Mouse (Mus musculus) heart, embryonic 12.5 days (tissue): Measurements from ENCODE around the gene D130052B06Rik. TPM values are rescaled to one million over a fixed set of nuclear protein-coding genes. Genes with fewer than 3 reads are reported as not detected.

Experiments
- ATAC-seq: fragments of 200-750 bp; cut with Nextera tagmentation; 2 replicates; pipeline ENCODE4 v1.8.0; 2017; ENCODE audit warnings: moderate TSS enrichment, moderate library complexity; ENCODE audit not compliant: insufficient number of reproducible peaks, low FRiP score
- H3K27ac ChIP-seq: fragments of 300-500 bp; sonication (generic); 2 replicates; pipeline ENCODE4 v1.5.1; 2016; ENCODE audit warnings: mild to moderate bottlenecking, moderate library complexity; ENCODE audit not compliant: poor library complexity, severe bottlenecking
- H3K27me3 ChIP-seq: fragments of 300-500 bp; sonication (generic); replicated peaks from 2 replicates; pipeline ENCODE4 v1.6.1; 2016; ENCODE audit warnings: mild to moderate bottlenecking, moderate library complexity
- H3K36me3 ChIP-seq: fragments of 300-500 bp; sonication (generic); 2 replicates; pipeline ENCODE4 v1.6.1; 2016; ENCODE audit warnings: mild to moderate bottlenecking, moderate library complexity
- H3K4me1 ChIP-seq: fragments of 300-500 bp; sonication (generic); replicated peaks from 2 replicates; pipeline ENCODE4 v1.6.1; 2016; ENCODE audit warnings: mild to moderate bottlenecking
- H3K4me2 ChIP-seq: fragments of 300-500 bp; sonication (generic); 2 replicates; pipeline ENCODE4 v1.6.1; 2016; ENCODE audit warnings: mild to moderate bottlenecking, moderate library complexity
- H3K4me3 ChIP-seq: fragments of 300-500 bp; sonication (generic); 2 replicates; pipeline ENCODE4 v1.5.1; 2016; ENCODE audit warnings: mild to moderate bottlenecking
- H3K9ac ChIP-seq: fragments of 300-500 bp; sonication (generic); 2 replicates; pipeline ENCODE4 v1.6.1; 2016; ENCODE audit warnings: mild to moderate bottlenecking, moderate library complexity
- H3K9me3 ChIP-seq: fragments of 300-500 bp; sonication (generic); replicated peaks from 2 replicates; pipeline ENCODE4 v1.6.1; 2016; ENCODE audit warnings: mild to moderate bottlenecking, moderate library complexity
- WGBS: fragments of 180-500 bp; shearing (Covaris S2); methylation state at CpG from one replicate; pipeline ENCODE4 v1.1.7; 2016; 5-methylcytosine and 5-hydroxymethylcytosine counted together
- polyA plus RNA-seq: library from polyadenylated mRNA; unstranded; fragments of >200 nt; fragmentation: Nextera tagmentation; extraction: Ambion mirVana; gene quantifications from 2 replicates; pipeline ENCODE4 v1.2.1, GENCODE M21; 2016

The D130052B06Rik gene
- polyA plus RNA-seq, 1 experiment from 2014 or later, result not detected

DNA sequence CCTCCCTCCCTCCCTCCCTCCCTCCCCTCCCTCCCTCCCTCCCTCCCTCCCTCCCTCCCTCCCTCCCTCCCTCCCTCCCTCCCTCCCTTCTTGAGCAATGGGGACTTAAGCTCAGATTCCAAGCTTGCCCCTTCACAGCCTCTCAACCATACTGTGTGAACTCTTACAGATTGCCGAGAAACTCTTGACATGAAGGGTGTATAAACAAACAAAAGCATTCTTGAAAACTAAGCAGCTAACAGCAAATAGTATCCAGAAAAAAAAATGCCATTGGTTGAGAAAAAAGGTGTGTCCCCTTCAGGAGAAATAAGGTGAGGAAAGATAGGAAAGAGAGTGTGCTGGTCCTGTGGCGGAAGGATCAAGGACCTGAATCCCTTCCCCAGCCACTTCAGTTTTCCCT lies 4.1 kb downstream of the D130052B06Rik start:
- H3K36me3 ChIP-seq, result no peaks in the 10 kb centered on the region
- peaks cover 8% of the 10 kb centered on the region for H3K4me1 ChIP-seq
- H3K9ac ChIP-seq, result no peak overlapping the region
- no peaks in the 10 kb centered on the region for H3K27me3 ChIP-seq
- no peaks in the 10 kb centered on the region for H3K9me3 ChIP-seq
- WGBS, result 53% methylated on average over 2 of the region's 2 CpGs
- no peak overlapping the region for H3K4me2 ChIP-seq
- no peak overlapping the region for H3K27ac ChIP-seq
- no peak for ATAC-seq
- H3K4me3 ChIP-seq, result no peak overlapping the region

DNA sequence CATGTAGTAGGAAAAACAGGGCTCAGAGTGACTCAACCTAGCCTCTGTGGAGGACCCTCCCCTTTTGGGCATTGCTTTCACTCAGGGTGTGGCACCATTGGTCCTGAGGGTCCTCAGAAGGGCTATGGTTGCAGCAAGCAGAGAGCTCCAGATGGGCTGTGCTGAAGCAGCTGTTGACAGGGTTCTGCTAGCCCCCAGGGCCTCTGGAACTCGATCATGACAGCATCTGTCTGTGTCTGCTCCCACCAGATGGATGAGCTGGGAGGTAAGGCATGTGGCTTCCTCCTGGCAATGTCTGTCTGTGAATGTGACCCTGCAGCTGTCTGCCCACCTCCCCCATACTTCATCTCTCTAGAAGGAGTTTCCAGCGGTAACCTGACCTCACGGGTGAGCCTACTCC lies 8.7 kb downstream of the D130052B06Rik start:
- Histone ChIP-seq H3K9me3 (no peaks in the 10 kb centered on the region), H3K4me1 (peaks cover 8% of the 10 kb centered on the region), H3K9ac (no peak overlapping the region), H3K36me3 (no peaks in the 10 kb centered on the region), H3K4me2 (no peak overlapping the region), H3K27me3 (no peaks in the 10 kb centered on the region), H3K27ac (no peak overlapping the region), H3K4me3 (no peak overlapping the region)
- 16% methylated on average over 3 of the region's 3 CpGs for WGBS
- no peak for ATAC-seq

DNA sequence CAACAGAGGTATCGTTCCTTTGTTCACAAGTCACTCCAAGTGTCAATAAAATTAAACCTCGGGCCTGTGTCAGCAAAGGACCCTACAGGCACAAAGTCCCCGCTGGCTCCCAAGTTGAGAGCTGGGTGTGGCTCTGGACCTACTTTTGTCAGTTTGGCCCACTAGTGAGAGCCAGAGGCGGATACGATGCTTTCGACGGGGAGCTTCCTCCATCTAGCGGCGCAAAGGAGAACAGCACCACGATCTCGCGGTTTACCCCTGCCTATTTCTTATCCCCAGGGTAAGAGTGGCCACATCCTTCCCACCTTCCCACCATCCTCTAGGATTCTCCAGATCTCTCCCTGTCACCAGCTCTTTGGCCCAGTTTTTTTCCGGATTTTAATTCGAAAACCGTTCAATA lies 15.1 kb downstream of the D130052B06Rik start:
- no peak overlapping the region for H3K4me3 ChIP-seq
- no peak overlapping the region for H3K9ac ChIP-seq
- ATAC-seq, result peak; percentile 25; the same call in 1 of the 2 replicates
- WGBS, result 7% methylated on average over 15 of the region's 15 CpGs
- H3K9me3 ChIP-seq, result no peaks in the 10 kb centered on the region
- H3K27me3 ChIP-seq, result peaks cover 5% of the 10 kb centered on the region; the same call in 1 of the 2 replicates
- H3K36me3 ChIP-seq, result no peaks in the 10 kb centered on the region
- H3K27ac ChIP-seq, result no peak overlapping the region
- no peak overlapping the region for H3K4me2 ChIP-seq
- no peaks in the 10 kb centered on the region for H3K4me1 ChIP-seq

DNA sequence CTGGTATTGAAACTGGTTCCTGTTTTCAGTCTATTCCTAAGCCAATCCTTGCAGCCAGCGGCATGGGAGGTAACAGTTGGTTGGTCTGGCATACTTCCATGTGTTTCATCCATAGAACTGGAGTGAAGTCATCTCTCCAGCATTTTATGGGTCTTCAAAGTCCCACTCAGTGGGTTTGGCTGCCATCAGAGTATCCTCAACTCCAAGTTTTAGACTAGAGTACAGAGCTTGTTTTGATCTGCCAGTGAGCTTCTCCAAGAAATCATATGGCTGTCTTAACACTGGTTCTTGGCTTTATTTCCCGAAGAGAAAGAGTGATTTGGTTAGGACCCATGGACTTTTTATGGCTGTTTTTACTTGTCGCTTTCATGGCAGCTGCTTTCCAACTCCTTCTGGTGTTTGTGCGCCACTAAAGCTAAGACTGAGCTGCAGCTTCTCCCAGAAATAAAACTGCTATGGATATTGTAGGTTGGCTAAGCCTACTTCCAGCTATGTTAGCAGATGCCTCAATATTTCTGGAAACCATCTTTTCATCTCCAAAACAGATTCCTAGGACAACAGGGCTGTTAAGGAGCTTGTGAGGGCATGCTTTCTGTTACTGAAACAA lies 28.1 kb downstream of the D130052B06Rik start:
- no peak for ATAC-seq
- H3K36me3 ChIP-seq, result no peaks in the 10 kb centered on the region
- H3K27ac ChIP-seq, result no peak overlapping the region
- H3K4me2 ChIP-seq, result no peak overlapping the region
- no peak overlapping the region for H3K9ac ChIP-seq
- 0 out of 2 replicates have a peak, but pooled peaks cover 6% of the 10 kb centered on the region for H3K27me3 ChIP-seq
- no peak overlapping the region for H3K4me3 ChIP-seq
- no peaks in the 10 kb centered on the region for H3K9me3 ChIP-seq
- H3K4me1 ChIP-seq, result no peaks in the 10 kb centered on the region
- WGBS, result 76% methylated on average over 4 of the region's 4 CpGs

DNA sequence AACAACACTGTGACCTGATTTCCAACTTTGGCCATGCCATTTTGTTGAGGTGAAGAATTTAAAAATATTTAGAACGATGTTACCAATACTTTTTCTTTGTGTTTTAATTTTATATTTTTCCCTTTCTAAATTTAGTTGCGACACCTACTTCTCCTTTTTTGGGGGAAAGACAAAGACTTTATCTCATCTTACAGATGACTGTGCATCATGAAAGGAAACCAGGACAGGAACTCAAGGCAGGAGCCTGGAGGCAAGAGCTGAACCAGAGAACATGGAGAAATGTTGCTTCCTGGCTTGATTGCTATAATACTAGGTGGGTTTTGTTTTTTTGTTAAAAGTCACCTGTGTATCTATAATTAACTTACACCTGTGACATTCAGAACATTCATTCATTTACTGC lies 38.0 kb downstream of the D130052B06Rik start:
- Histone ChIP-seq H3K9me3 (no peaks in the 10 kb centered on the region), H3K4me1 (no peaks in the 10 kb centered on the region), H3K4me2 (no peak overlapping the region), H3K27me3 (no peaks in the 10 kb centered on the region), H3K36me3 (no peaks in the 10 kb centered on the region), H3K27ac (no peak overlapping the region), H3K9ac (no peak overlapping the region), H3K4me3 (no peak overlapping the region)
- WGBS, result 83% methylated on average over 2 of the region's 2 CpGs
- ATAC-seq, result no peak

DNA sequence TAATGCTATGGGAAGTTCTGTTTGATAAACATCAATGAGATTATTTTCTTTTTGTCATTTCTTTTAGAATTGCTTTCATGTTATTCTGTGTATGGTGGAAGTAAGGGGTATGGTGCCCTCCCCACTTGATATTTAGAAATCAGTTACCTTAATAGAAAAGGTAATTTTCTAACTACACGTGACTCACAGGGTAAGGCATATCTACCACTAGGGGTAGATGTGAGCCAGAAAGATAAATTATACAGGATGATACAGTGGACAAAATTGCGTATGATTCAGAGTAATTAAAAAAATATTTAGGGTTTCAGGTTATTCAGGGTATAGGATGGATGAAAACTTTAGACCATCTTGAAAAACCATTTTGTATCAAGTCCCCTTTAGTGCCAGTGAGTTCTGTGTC lies 50.3 kb downstream of the D130052B06Rik start:
- no peaks in the 10 kb centered on the region for H3K9me3 ChIP-seq
- no peak overlapping the region for H3K4me3 ChIP-seq
- H3K27ac ChIP-seq, result no peak overlapping the region
- H3K4me1 ChIP-seq, result no peaks in the 10 kb centered on the region
- H3K27me3 ChIP-seq, result peaks cover 7% of the 10 kb centered on the region; the same call in 1 of the 2 replicates
- no peak overlapping the region for H3K4me2 ChIP-seq
- WGBS, result 63% methylated on average over 2 of the region's 2 CpGs
- H3K36me3 ChIP-seq, result no peaks in the 10 kb centered on the region
- ATAC-seq, result no peak
- H3K9ac ChIP-seq, result no peak overlapping the region

DNA sequence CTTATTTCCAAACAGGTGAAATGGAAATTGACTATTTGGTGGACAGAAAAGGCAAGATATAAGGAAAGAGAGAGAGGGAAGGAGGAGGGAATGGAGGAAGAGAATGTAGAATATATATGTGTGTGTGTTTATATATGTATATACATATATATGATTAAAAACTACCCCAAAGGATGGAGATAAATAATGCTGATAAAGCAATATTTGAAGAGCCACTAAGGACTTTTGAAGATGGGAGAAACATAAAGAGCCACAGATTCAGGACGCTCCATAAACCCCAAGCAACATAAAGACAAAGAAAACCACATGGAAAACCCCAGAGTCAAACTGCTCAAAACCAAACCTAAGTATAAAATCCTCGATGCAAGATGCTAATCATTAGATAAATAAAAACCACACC lies 55.4 kb downstream of the D130052B06Rik start:
- Histone ChIP-seq H3K4me1 (no peaks in the 10 kb centered on the region), H3K4me2 (no peak overlapping the region), H3K27me3 (peaks cover 3% of the 10 kb centered on the region; the same call in 1 of the 2 replicates), H3K9ac (no peak overlapping the region), H3K4me3 (no peak overlapping the region), H3K9me3 (no peaks in the 10 kb centered on the region), H3K27ac (no peak overlapping the region), H3K36me3 (no peaks in the 10 kb centered on the region)
- no peak for ATAC-seq
- 71% methylated on average over 2 of the region's 2 CpGs for WGBS

DNA sequence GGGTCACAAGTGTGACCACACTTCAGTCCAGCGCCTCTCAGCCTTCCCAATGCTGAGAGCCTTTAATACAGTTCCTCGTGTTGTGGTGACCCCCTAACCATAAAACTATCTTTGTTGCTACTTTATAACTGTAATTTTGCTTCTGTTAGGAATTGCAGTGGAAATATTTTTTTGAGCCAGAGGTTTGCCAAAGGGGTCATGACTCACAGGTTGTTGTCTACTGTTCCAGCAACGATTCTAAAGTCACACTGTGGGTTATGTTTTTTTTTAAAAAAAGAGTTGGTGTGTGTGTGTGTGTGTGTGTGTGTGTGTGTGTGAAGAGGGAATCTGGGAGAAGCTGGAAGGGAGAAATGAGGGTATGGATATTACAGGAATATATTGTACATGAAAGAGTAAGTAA lies 56.1 kb downstream of the D130052B06Rik start:
- H3K27ac ChIP-seq, result no peak overlapping the region
- no peak for ATAC-seq
- H3K36me3 ChIP-seq, result no peaks in the 10 kb centered on the region
- no peak overlapping the region for H3K4me3 ChIP-seq
- no peak overlapping the region for H3K9ac ChIP-seq
- H3K9me3 ChIP-seq, result no peaks in the 10 kb centered on the region
- H3K4me1 ChIP-seq, result no peaks in the 10 kb centered on the region
- 66% methylated on average over 3 of the region's 3 CpGs for WGBS
- no peak overlapping the region for H3K4me2 ChIP-seq
- peaks cover 3% of the 10 kb centered on the region; the same call in 1 of the 2 replicates for H3K27me3 ChIP-seq

DNA sequence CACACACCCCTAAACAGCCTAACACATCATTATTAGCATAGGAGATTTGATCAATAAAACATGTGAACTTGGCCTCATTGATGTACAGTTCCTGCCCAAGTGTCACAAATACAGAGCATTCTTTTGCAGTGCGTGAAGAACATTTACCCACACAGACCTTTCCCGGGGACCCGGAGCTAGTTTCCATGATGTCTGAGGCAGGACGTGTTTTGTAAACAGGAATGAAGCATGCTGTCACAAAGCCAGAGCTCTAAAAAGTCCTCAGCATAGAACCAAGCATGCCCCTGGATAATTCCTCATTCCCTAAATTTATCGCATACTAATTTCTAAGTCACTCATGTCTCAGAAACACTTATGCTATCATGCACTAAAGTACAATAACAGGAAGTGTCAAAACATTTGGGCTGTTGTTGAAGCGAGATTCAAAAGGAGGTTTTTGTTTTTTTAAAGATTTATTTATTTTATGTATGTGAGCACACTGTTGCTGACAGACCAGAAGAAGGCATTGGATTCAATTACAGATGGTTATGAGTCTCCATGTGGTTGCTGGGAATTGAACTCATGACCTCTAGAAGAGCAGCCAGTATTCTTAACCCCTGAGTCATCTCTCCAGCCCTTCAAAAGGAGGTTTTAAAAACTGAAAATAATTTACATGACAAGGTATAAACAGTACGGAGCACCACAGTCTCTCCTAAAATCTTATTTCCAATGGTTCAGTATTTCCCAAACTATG lies 56.9 kb downstream of the D130052B06Rik start:
- no peaks in the 10 kb centered on the region for H3K9me3 ChIP-seq
- no peak overlapping the region for H3K27ac ChIP-seq
- ATAC-seq, result no peak
- H3K4me1 ChIP-seq, result no peaks in the 10 kb centered on the region
- peaks cover 3% of the 10 kb centered on the region; the same call in 1 of the 2 replicates for H3K27me3 ChIP-seq
- 76% methylated on average over 7 of the region's 7 CpGs for WGBS
- H3K4me2 ChIP-seq, result no peak overlapping the region
- H3K36me3 ChIP-seq, result no peaks in the 10 kb centered on the region
- H3K9ac ChIP-seq, result no peak overlapping the region
- no peak overlapping the region for H3K4me3 ChIP-seq

DNA sequence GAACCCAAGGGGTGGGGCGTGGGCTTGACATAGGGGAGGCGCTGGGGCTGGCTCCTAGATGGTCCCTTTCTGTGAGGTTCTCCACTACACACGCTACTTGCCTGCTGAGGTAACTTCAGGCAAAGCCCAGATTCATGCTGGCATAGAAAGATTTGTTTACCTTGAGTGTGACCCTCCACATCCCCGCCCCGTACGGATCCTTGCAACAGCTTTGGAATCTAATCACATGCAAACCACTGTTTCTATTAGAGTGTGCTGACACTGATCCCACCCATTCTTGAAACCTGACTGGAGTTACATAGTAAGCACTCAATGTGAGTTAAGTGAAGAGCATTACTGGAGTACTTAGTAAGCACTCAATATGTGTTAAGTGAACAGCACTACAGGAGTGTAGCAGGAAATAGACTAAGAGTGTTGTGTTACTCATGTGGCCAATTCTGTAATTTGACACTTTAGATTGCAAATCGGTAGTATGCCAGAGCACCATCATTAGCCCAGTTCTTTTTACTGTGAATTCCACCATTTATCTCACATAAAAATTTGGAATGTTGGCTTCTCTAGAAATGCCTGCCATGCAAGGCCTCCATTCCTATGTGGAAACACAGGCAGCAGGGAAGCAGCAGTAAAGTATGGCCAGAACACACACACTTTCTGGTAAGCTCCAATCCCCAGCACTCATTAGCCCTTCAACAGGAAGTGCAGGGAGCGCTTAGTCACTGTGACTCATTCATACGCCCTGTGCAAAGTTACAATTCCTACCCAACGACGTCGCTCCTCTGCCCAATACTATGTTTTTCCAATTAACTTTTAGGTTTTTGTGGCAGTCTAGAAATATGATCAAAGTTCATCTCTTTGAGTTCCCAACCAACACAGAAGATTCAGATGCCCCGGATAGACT lies 61.2 kb downstream of the D130052B06Rik start:
- H3K9me3 ChIP-seq, result no peaks in the 10 kb centered on the region
- H3K27ac ChIP-seq, result no peak overlapping the region
- no peak overlapping the region for H3K4me3 ChIP-seq
- no peaks in the 10 kb centered on the region for H3K27me3 ChIP-seq
- no peaks in the 10 kb centered on the region for H3K36me3 ChIP-seq
- no peaks in the 10 kb centered on the region for H3K4me1 ChIP-seq
- no peak overlapping the region for H3K9ac ChIP-seq
- ATAC-seq, result no peak
- H3K4me2 ChIP-seq, result no peak overlapping the region
- WGBS, result 58% methylated on average over 13 of the region's 13 CpGs

DNA sequence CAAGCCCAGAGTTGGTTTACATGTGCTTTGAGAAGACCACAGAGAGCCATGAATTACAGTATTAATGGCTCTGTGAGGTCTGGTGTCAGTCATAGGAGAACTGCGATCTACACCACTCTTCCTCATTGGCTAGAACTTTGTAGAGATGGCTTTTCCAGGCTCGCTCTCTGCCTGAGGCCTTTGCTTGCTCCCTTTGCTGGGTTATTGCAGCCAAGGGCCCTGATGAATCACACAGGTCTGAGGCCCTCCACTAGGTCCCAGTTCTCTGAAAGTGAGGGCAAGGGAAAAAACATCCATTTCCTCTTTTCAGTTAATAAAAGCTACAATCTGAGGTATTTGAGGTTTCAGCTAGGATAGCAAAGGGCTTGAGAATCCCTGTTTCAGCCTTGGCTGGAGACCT lies 64.5 kb downstream of the D130052B06Rik start:
- Histone ChIP-seq H3K27me3 (no peaks in the 10 kb centered on the region), H3K4me1 (no peaks in the 10 kb centered on the region), H3K9me3 (no peaks in the 10 kb centered on the region), H3K36me3 (no peaks in the 10 kb centered on the region), H3K27ac (no peak overlapping the region), H3K9ac (no peak overlapping the region), H3K4me2 (no peak overlapping the region), H3K4me3 (no peak overlapping the region)
- 88% methylated on average over 2 of the region's 2 CpGs for WGBS
- ATAC-seq, result no peak
